Mouse (Mus musculus): ENCODE data around the gene Arid1b.

GRCm38 (mm10) chr17:5230063-5230462, 235.9 kb downstream of the Arid1b start:
- no peak for TF ChIP-seq ZC3H11A (IDR thresholded peaks at IDR 0.05; ENCODE audit: borderline replicate concordance, low read depth, low read length)
- TF ChIP-seq ZNF384 (IDR thresholded peaks at IDR 0.05; ENCODE audit: low read depth, low read length), result no peak
- no peak for TF ChIP-seq MAFK (IDR thresholded peaks at IDR 0.05; ENCODE audit: insufficient read depth, low read depth, low read length)

Data from ES-E14 (cell line).